Mouse (Mus musculus) urinary bladder, adult 18-20 months (tissue): ENCODE results near the gene Smr2.
"Not testable (repeated sequence)": the region's sequence is repeated elsewhere in the genome, so short reads cannot be mapped to it uniquely, and the experiment has no call there.

Source experiments
- DNase-seq, 2 experiments: peaks; one replicate each; pipeline ENCODE4 v3.0.0; 2022; ENCODE audit warnings: low spot score in 2 of 2, mixed read lengths in 2 of 2

Gene Smr2

DNA sequence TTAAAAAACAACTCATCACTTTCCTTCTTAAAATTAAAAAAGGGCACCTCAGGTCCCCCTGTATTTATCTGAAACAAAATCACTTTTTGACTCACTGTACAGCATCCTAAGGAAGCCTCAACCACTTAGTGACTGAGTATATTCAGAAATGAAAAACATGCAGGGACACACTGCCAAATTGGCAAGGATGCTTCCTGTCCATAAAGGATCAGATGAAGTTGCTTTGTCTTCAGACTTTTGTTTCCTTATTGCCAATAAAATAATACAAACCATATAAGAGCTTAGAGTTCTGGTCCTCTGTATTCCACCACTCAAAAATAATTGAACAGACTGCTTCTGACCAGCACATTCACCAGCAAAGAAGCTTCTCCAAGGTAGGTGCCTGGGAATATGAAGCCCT lies at the start of gene Smr2:
Gene Smr2 (plus strand): TSS at position 301 of the 400 bp plus-strand sequence.
- DNase-seq, result not testable (repeated sequence)

GRCm38 (mm10) chr5:88111430-88111829 lies 25.1 kb downstream of the Smr2 start, which contains the start of gene Gm11116:
Gene Gm11116, minus strand, starts transcription at chr5:88111530.
- no peak for DNase-seq

- no peak for DNase-seq
These were observed 67.6 kb downstream of the Smr2 start, which contains the start of gene Gm11115 for GRCm38 (mm10) chr5:88153999-88154398. Gene Gm11115, minus strand, starts transcription at chr5:88154099.
